Mouse (Mus musculus) cerebellum, postnatal 10 days (tissue): ENCODE results near the gene Defb25.
A peak's percentile ranks its signal among the peaks of the same experiment; 100 is the strongest.

Experiments used
- DNase-seq, 2 experiments: peaks; one replicate each; pipeline ENCODE4 v3.0.0; 2021; ENCODE audit warnings: mixed read lengths in 2 of 2

Gene Defb25

GRCm38 (mm10) chr2:152626774-152627591, 4.1 kb upstream of the Defb25 start, which contains the start of gene Rem1:
TSS of gene Rem1 (plus strand) at chr2:152626951.
- DNase-seq, result no peak

GRCm38 (mm10) chr2:152625256-152625655, 2.4 kb upstream of the Defb25 start:
- DNase-seq, result no peak

DNA sequence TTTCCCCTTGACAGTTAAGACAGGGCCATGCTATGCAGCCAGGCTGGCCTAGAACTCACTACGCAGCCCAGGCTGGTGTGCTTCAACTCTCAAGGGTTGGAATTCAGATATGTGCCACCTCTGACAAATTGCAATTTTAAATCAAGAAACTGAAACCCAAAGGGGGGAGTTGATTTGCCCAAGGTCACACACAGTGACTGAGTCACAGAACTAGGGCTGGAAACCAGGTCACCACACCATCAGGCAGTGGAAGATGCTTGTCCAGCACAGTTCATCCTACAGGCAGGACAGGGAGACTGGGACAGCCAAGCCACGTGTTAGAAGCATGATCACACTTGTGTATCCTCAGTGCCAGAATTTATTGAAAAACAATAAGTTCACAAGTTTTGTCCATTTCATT, 1.7 kb upstream of the Defb25 start:
- DNase-seq, result no peak

DNA sequence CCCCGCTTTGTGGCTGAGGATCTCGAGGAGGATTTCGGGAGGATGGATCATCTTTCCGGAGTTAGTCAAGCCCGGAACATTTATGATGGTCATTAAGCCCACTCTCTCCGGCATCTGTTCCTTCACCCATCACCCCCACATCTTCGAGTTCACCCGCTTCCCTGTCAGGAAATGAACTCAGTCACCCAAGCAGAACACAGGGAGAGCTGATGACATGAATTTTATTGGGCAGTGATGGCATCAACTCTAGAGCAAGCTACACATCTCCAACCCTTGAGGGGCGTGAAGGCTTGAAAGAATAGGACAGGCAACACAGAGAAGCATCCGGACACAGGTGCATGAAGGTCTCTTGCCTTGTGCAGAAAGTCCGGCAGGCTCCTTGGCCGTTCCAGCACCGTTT, 702 bp downstream of the Defb25 start:
- DNase-seq, result no peak

DNA sequence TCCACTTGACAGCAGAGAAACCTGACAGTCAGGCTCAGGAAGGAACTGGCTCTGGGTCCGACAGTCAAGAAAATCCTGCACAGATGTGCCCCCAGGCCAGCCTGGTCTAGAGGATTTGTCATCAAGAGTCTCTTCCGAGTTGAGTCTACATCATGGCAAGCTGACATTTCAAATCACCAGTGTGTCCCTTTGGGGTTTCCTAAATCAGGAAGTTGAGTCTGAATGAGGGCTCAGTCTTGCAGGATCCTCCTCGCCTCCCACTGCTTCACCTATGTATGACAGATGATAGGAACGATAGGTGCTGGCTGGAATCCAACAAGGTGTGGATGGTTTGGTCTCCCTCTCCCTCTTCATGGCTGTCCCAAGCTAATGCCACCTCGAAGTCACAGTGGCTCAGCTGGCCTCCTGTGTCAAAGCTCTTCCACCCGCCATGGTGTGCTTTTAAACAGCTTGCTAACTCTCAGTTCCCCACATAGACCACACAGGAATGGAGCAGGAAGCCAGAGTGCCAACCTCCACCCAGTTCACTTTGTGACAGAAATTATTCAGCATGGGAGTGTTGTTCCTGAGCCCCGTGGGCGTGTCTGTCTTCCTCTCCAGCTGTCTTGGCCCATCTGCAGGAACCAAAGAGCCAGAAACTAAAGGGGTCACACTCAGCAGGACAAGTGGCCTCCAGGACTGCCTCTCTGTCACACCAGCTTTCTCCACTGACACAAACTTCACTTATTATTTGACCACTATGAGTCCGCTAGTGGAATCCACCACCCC, 2.3 kb downstream of the Defb25 start:
- DNase-seq, result no peak

GRCm38 (mm10) chr2:152617374-152617773, 5.5 kb downstream of the Defb25 start:
- peak in 1 of 2 experiments; percentile 38 for DNase-seq

- no peak for DNase-seq
Measured at GRCm38 (mm10) chr2:152616470-152616869, 6.4 kb downstream of the Defb25 start.

GRCm38 (mm10) chr2:152615563-152615962, 7.3 kb downstream of the Defb25 start:
- peak; percentile 71 to 85 for DNase-seq

DNA sequence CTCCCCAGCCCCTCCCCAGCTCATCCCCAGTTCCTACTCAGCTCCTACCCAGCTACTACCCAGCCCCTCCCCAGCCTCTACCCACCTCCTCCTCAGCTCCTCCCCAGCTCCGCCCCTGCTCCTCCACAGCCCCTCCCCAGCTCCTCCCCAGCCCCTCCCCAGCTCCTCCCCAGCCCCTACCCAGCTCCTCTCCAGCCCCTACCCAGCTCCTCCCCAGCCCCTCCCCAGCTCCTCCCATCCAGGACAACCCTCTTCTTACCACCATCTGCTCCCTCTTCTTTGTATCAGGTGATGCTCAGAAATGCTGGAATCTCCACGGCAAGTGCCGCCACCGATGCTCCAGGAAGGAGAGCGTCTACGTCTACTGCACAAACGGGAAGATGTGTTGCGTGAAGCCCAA, 10.7 kb downstream of the Defb25 start:
- peak; percentile 20 to 57 for DNase-seq

GRCm38 (mm10) chr2:152608719-152609118, 14.1 kb downstream of the Defb25 start:
- DNase-seq, result no peak

GRCm38 (mm10) chr2:152607746-152608145, 15.1 kb downstream of the Defb25 start:
- DNase-seq, result no peak

- DNase-seq, result peak; percentile 40 to 43
Measured at GRCm38 (mm10) chr2:152604057-152604456, 18.8 kb downstream of the Defb25 start, which contains the start of gene Defb36. TSS of gene Defb36 (plus strand) at chr2:152604327.

GRCm38 (mm10) chr2:152601275-152601960, 21.4 kb downstream of the Defb25 start:
- no peak for DNase-seq

DNA sequence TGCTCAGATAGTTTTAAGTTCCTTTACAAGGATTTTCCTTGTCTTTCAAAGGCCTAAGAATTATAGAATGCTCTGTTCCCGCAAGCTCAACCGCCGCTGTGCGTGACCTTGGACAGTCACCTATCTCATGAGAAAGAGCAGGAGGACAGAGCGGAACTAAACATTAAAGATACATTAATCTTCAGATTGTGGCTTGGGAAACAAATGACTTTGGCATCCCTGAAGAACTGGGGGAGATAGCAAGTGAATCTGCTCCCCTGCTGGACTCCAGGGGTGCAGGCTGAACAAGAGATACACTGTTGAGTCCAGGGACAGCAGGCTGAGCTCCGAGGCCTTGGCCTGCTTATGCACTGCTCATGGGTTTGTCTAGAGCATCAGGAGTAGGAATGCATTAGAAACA, 22.8 kb downstream of the Defb25 start:
- no peak for DNase-seq

DNA sequence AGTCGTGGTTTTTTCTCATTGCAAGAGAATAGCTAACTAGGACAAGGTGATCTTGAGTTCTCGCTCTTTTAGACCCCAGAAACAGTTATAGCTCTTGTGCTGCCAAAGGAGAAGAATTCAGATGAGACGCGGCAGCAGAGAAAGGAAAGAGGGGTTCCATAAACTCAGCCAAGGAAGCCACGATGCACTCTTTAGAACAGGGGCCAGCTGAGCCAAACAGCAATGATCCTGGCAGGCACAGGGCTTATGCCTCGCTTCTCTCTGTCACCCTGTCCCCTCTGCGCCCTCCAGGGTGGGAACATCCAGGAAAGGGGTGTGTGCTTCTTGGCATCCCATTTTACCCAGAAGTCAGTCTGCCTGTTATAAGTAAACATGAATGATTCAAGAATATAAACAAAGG, 23.6 kb downstream of the Defb25 start, which contains the start of gene Defb45:
Gene Defb45, minus strand, starts transcription at position 101 of the 400 bp plus-strand sequence.
- DNase-seq, result no peak

GRCm38 (mm10) chr2:152589021-152589420, 33.8 kb downstream of the Defb25 start:
- DNase-seq, result no peak

DNA sequence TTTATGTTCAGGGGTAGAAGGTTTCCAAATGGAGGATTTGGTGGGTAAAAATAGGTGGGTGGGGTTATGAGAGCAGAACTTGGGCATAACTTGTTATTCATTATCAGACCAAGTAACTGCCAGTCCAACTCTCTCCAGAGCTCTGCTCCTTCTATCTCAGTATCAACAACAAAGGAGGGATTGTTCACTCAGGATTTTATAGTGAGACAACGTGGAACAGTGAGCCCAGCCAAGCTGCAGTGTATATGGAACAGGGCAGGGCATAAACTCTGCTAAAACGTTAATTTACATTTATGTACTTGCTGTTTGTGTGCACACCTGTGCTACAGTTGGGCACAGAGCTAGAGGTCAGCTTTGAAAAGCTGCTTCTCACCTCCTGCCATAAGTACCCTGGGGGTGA, 34.4 kb downstream of the Defb25 start:
- DNase-seq, result no peak

DNA sequence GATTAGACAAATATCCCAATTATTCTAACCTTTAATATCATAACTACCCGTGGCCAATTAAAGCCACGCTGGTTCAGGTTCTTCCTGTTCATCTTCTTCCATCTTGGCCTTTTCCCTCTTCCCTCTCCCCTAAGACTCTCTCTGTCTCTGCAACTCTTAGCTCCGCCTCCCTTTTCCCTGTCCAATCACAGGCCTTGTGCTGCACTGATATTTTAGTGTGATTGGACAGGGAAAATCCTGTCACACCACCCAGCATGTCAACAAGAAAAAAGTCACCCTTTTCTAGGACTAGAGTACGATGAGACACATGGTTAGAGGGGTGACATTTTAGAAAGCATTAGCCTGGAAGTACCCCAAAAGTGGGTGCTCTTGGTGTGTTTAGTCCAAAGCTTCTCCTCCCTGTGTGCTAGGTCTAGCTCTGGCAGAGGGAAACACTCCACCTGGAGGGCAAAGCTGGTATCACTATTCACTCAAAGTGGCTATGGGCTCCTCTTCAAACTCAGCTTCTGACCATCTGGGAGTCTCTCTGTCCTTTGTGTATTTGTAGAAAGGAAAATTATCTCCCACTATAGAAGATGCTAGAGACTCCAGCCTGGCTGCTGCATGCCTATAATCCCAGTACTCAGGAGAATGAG, 35.8 kb downstream of the Defb25 start:
- DNase-seq, result peak; percentile 29 to 39

GRCm38 (mm10) chr2:152580612-152581011, 42.2 kb downstream of the Defb25 start:
- no peak for DNase-seq

GRCm38 (mm10) chr2:152580107-152580506, 42.7 kb downstream of the Defb25 start, which contains the start of gene Defb19:
TSS of gene Defb19 (minus strand) at chr2:152580312.
- no peak for DNase-seq

DNA sequence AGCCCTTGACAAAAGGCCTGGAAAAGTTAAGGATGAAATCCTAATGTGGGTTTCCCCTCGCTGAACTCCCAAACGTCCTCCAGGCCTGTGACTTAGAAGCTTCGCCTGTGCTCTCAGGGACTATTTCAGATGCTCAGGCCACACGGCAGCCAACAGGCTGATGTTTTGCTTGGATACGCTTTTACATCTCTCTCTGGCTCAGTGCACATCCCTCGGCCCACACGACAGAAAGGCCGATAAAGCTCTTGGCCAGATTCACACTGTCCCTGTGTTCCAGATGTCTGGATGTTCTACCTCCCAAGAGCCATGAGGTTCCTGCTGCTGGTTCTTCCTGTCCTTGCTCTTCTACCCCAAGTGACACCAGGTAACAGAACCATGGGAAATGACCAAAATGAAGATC, 49.4 kb downstream of the Defb25 start:
- no peak for DNase-seq
